Mouse (Mus musculus) limb, embryonic 11.5 days (tissue): ENCODE data around the gene Btf3. TPM values are rescaled to one million over a fixed set of nuclear protein-coding genes. Genes with fewer than 3 reads are reported as not detected.

Experiments used
- ATAC-seq: fragments of 200-750 bp; cut with Nextera tagmentation; 2 replicates; pipeline ENCODE4 v1.8.0; 2017; ENCODE audit warnings: low read depth; ENCODE audit not compliant: insufficient number of reproducible peaks, low FRiP score, low TSS enrichment
- DNase-seq: peaks from one replicate; pipeline ENCODE4 v3.0.0-alpha.2; 2015; ENCODE audit warnings: low spot score
- H3K27ac ChIP-seq: fragments of 300-500 bp; sonication (generic); replicated peaks from 2 replicates; pipeline ENCODE4 v1.5.1; 2014; ENCODE audit warnings: low read depth, mild to moderate bottlenecking, low read length
- H3K27me3 ChIP-seq: fragments of 300-500 bp; sonication (generic); 2 replicates; pipeline ENCODE4 v1.6.1; 2014; ENCODE audit warnings: mild to moderate bottlenecking, low read length, mixed read lengths; ENCODE audit not compliant: control insufficient read depth, insufficient read depth
- H3K36me3 ChIP-seq: fragments of 300-500 bp; sonication (generic); 2 replicates; pipeline ENCODE4 v1.6.1; 2014; ENCODE audit warnings: mild to moderate bottlenecking, low read length, moderate library complexity, mixed read lengths; ENCODE audit not compliant: control insufficient read depth, insufficient read depth
- H3K4me1 ChIP-seq: fragments of 300-500 bp; sonication (generic); 2 replicates; pipeline ENCODE4 v1.6.1; 2014; ENCODE audit warnings: low read length, mixed read lengths; ENCODE audit not compliant: control insufficient read depth, insufficient read depth
- H3K4me2 ChIP-seq: fragments of 300-500 bp; sonication (generic); 2 replicates; pipeline ENCODE4 v1.6.1; 2014; ENCODE audit warnings: low read depth, mild to moderate bottlenecking, moderate library complexity; ENCODE audit not compliant: severe bottlenecking
- H3K4me3 ChIP-seq: fragments of 300-500 bp; sonication (generic); 2 replicates; pipeline ENCODE4 v1.5.1; 2014; ENCODE audit warnings: low read depth, low read length
- H3K9ac ChIP-seq: fragments of 300-500 bp; sonication (generic); 2 replicates; pipeline ENCODE4 v1.6.1; 2014; ENCODE audit warnings: mild to moderate bottlenecking, low read length
- H3K9me3 ChIP-seq: fragments of 300-500 bp; sonication (generic); 2 replicates; pipeline ENCODE4 v1.6.1; 2016; ENCODE audit warnings: low read length; ENCODE audit not compliant: control insufficient read depth
- WGBS: fragments of 180-500 bp; shearing (Covaris S2); extraction: QIAGEN DNeasy Blood & Tissue Kit; methylation state at CpG from one replicate; pipeline ENCODE4 v1.1.7; 2014; 5-methylcytosine and 5-hydroxymethylcytosine counted together
- polyA plus RNA-seq: library from polyadenylated mRNA; unstranded; fragments of >200 nt; fragmentation: Nextera tagmentation; extraction: Ambion mirVana; gene quantifications from 2 replicates; pipeline ENCODE4 v1.2.1, GENCODE M21; 2014

Btf3 gene
- polyA plus RNA-seq, 1 experiment from 2014 or later = 826 TPM

- ATAC-seq (no peak), DNase-seq (peak; percentile 52)
- no peak overlapping the region for H3K4me2 ChIP-seq
- no peak overlapping the region for H3K27ac ChIP-seq
- no peak overlapping the region for H3K4me3 ChIP-seq
- peaks cover 83% of the 10 kb centered on the region for H3K27me3 ChIP-seq
- H3K4me1 ChIP-seq = peaks cover 14% of the 10 kb centered on the region
- H3K9ac ChIP-seq = no peak overlapping the region
- 3% methylated on average over 18 of the region's 18 CpGs for WGBS
- H3K9me3 ChIP-seq = no peaks in the 10 kb centered on the region
- no peaks in the 10 kb centered on the region for H3K36me3 ChIP-seq
Measured at GRCm38 (mm10) chr13:98357433-98358423, 40.9 kb upstream of the Btf3 start.

GRCm38 (mm10) chr13:98356973-98357425, 40.2 kb upstream of the Btf3 start:
- H3K4me3 ChIP-seq = no peak overlapping the region
- WGBS = 5% methylated on average over 6 of the region's 6 CpGs
- H3K9me3 ChIP-seq = no peaks in the 10 kb centered on the region
- H3K4me1 ChIP-seq = peaks cover 14% of the 10 kb centered on the region
- no peak overlapping the region for H3K4me2 ChIP-seq
- H3K36me3 ChIP-seq = no peaks in the 10 kb centered on the region
- no peak overlapping the region for H3K27ac ChIP-seq
- DNase-seq (no peak), ATAC-seq (no peak)
- no peak overlapping the region for H3K9ac ChIP-seq
- peaks cover 83% of the 10 kb centered on the region for H3K27me3 ChIP-seq

GRCm38 (mm10) chr13:98356176-98356972, 39.6 kb upstream of the Btf3 start:
- no peak for DNase-seq
- no peaks in the 10 kb centered on the region for H3K9me3 ChIP-seq
- ATAC-seq = no peak
- peaks cover 87% of the 10 kb centered on the region for H3K27me3 ChIP-seq
- peak overlapping the region; percentile 71; the same call in 1 of the 2 replicates for H3K4me2 ChIP-seq
- no peak overlapping the region for H3K27ac ChIP-seq
- H3K9ac ChIP-seq = no peak overlapping the region
- H3K4me3 ChIP-seq = no peak overlapping the region
- WGBS = 3% methylated on average over 9 of the region's 9 CpGs
- H3K4me1 ChIP-seq = peaks cover 14% of the 10 kb centered on the region
- no peaks in the 10 kb centered on the region for H3K36me3 ChIP-seq

DNA sequence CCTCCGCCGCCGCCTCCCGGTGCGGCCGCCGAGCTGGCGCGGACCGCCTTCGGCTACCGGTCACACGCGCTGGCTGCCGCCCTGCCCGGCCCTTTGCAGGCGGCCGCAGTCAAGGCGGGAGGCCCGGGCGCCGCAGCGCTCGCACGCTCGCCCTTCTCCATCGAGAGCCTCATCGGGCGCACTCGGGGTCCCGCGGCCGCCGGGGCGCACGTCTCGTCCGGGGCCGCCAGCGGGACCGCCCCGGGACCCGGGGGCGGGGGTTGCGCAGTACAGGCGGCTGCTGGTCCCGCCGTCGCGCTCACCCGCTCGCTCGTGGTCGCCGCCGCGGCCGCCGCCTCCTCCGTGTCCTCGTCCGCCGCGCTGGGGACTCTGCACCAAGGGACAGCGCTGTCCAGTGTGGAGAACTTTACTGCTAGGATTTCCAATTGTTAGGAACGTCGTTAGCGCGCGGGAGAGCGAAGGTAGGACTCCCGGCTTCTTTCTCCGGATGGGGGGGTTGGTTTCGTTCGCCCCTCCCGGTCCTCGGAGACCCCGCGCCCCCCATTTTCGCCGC, 38.8 kb upstream of the Btf3 start:
- H3K27ac ChIP-seq = no peak overlapping the region
- peaks cover 86% of the 10 kb centered on the region for H3K27me3 ChIP-seq
- under 1% methylated on average over 63 of the region's 81 CpGs for WGBS
- peak overlapping the region; percentile 71 for H3K4me2 ChIP-seq
- DNase-seq (peak; percentile 71), ATAC-seq (no peak)
- H3K9ac ChIP-seq = peak overlapping the region; percentile 47
- H3K9me3 ChIP-seq = no peaks in the 10 kb centered on the region
- H3K4me1 ChIP-seq = peaks cover 14% of the 10 kb centered on the region
- no peaks in the 10 kb centered on the region for H3K36me3 ChIP-seq
- H3K4me3 ChIP-seq = peak overlapping the region; percentile 33; the same call in 1 of the 2 replicates

- DNase-seq = peak; percentile 75
- Histone ChIP-seq H3K4me1 (peaks cover 14% of the 10 kb centered on the region), H3K9me3 (no peaks in the 10 kb centered on the region), H3K4me3 (peak overlapping the region; percentile 33), H3K36me3 (no peaks in the 10 kb centered on the region), H3K27ac (no peak overlapping the region), H3K27me3 (peaks cover 84% of the 10 kb centered on the region), H3K4me2 (peak overlapping the region; percentile 71), H3K9ac (peak overlapping the region; percentile 47)
- 0% methylated on average over 60 of the region's 102 CpGs for WGBS
- no peak for ATAC-seq
Measured at GRCm38 (mm10) chr13:98354871-98355558, 38.2 kb upstream of the Btf3 start.

GRCm38 (mm10) chr13:98354090-98354801, 37.4 kb upstream of the Btf3 start, which contains the start of gene Foxd1:
Foxd1 (plus strand) TSS chr13:98354242.
- WGBS = under 1% methylated on average over 58 of the region's 76 CpGs
- peaks cover 14% of the 10 kb centered on the region for H3K4me1 ChIP-seq
- H3K27ac ChIP-seq = no peak within 1 kb of the TSS
- no peaks in the 10 kb centered on the region for H3K36me3 ChIP-seq
- peak; percentile 84 for ATAC-seq
- no peak within 1 kb of the TSS for H3K9ac ChIP-seq
- peak; percentile 80 for DNase-seq
- H3K4me3 ChIP-seq = peak within 1 kb of the TSS; percentile 33
- no peaks in the 10 kb centered on the region for H3K9me3 ChIP-seq
- peaks cover 78% of the 10 kb centered on the region for H3K27me3 ChIP-seq
- H3K4me2 ChIP-seq = peak within 1 kb of the TSS; percentile 71

DNA sequence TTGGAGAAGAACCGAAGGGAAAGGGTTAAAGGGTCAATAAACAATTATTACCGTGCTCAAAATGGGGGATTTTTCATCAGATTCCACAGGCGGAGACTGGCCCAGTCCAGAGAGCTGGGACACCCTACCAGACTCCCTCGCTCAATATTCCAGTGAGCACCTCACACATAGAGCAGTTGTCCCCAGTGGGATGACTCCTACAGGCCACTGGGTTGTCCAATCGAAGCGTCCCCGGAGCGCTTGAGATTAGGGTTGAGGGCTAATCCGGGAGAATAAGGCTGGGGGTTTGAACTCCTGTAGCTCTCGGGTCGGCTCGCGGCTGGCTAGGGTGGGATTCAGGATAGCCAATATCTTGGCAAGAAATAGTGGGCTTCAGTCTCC, 36.9 kb upstream of the Btf3 start:
- H3K4me3 ChIP-seq = peak overlapping the region; percentile 33; the same call in 1 of the 2 replicates
- H3K4me2 ChIP-seq = peak overlapping the region; percentile 71; the same call in 1 of the 2 replicates
- no peaks in the 10 kb centered on the region for H3K36me3 ChIP-seq
- WGBS = under 1% methylated on average over 13 of the region's 13 CpGs
- DNase-seq = no peak
- H3K4me1 ChIP-seq = peaks cover 14% of the 10 kb centered on the region
- H3K27me3 ChIP-seq = peaks cover 72% of the 10 kb centered on the region
- H3K9ac ChIP-seq = no peak overlapping the region
- no peak overlapping the region for H3K27ac ChIP-seq
- peak; percentile 11; the same call in 1 of the 2 replicates for ATAC-seq
- no peaks in the 10 kb centered on the region for H3K9me3 ChIP-seq
